Mouse (Mus musculus) kidney, adult 18-20 months (tissue): ENCODE data around the gene Fhdc1.

Source experiments
- DNase-seq: peaks from one replicate; pipeline ENCODE4 v3.0.0; 2021

Fhdc1 gene

DNA sequence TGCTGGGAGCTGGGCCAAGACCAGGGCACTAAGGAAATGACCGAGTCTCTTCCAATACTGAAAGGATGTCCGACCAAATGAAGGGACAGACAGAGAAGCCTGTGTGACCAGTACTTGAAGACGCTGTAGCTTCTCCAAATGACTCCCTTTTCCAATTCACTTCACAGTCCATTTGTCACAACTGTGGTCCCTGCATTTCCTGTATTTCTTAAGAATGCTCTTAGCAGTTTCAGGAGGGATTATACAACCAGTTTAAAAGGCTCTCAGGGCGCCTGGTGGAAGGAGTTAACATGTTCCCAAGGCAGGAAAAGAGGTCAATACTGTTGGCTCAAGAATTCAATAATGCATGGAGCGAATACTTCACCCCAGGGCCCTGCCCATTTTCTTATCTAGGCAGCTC, 7.3 kb downstream of the Fhdc1 start:
- peak; percentile 30 for DNase-seq

DNA sequence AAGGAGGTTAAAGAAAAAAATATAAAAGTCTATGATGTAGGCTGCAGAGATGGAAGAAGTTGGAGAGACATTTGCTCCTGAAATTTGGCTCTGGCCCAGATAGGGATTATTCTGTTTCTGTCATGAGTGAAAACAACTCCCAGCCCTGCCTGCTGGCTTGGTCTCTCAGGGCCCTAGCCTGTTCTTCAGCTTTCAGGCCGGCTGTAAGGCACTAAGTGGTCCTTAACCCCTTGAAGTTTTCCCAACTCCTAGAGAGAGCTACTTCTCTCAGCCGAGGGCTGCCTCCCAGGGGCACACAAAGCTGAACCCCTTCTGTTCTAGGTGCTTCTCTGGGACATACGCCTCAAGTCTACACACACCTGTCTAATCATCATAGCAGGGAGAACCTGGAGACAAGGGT, 7.7 kb downstream of the Fhdc1 start:
- DNase-seq = no peak

- DNase-seq = no peak
Measured at GRCm38 (mm10) chr3:84471146-84471545, 9.1 kb downstream of the Fhdc1 start.

DNA sequence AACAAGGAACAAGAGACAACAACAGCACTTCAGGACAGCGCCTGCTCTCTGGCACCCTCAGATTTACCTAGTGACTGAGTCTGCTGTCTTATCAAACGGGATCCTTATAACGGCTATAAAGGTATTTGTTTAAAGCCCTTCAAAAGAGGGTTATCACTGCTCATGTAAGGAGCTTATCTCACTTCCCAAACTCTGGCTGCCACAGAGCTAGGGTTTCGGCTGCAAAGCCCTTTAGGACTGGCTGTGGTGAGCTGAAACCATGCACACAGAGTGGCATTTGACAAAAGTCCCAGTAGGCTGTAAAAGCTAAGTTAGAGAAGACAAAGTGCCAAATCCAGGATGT, 12.1 kb downstream of the Fhdc1 start:
- DNase-seq = no peak

- peak; percentile 40 for DNase-seq
Measured at GRCm38 (mm10) chr3:84467419-84468110, 12.7 kb downstream of the Fhdc1 start.

- DNase-seq = no peak
Measured at GRCm38 (mm10) chr3:84465822-84466500, 14.3 kb downstream of the Fhdc1 start.

- DNase-seq = no peak
Measured at GRCm38 (mm10) chr3:84461687-84462086, 18.5 kb downstream of the Fhdc1 start.

DNA sequence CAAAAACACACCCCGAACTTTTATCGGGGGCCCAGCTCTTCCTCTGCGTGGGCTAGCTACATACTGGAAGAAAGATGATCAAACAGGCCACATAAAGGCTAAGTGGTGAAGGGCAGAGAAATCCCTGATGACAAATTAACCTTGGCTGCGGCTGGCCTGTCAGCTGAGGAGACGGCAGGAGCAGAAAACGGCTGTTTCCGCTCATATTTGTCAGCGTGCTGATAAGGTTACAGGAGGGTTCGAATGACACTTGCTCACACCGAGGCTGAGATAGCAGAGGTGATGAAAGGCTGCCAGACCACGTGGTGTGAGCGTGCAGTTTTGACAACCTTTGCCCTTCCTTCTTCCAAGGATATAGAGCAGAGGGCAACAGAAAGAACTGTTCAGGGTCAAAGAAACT, 19.3 kb downstream of the Fhdc1 start:
- peak; percentile 64 for DNase-seq

DNA sequence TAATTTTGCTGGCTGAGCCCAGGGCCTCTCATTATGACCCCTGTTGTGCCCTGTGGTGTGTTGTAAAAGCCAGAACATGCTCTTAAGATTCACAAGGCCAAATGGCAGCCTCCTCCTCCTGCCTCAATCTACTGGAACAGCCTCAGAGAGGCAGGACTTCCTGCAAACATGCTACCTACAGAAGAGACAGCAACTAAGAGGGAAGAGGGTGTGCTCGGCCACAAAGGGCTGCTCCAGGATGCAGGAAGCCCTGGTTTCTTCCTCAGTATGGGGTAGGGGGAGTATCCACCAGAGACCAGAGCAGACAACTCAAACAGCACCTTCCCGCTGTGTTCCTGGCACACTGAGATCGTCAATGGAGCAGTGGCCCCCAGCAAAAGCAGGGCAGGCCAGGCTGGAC, 19.7 kb downstream of the Fhdc1 start:
- no peak for DNase-seq

DNA sequence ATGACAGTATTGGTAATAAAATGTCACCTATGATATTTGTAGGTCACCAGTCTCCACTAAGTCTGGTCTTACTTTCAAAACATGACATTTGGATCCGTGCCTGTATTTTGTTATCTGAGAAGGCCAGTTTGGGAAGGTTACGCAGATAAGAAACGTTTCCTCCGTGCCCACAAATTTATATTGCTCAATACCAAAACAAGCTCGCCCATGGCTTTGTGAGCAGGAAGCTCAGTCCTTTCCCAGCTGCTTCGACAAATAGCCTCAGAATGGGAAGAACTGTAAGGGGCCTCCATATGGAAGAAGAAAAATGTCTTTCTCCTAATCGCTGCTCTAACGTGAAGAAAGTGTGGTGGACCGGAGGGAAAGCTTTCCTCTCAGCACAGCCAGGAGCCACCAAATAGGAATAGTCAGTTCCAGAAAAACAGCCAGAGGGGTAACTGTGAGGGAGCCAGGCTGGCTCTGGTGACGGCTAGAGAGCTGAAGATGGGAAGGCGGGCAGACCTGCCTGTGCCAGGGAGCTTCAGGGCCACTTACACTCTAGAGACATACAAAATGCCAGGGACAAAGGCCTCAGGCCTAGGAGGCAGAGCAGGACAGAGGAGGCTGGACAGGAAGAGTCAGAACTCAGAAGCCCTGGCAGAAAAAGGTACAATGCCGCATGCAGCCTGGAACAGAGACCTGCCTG, 24.4 kb downstream of the Fhdc1 start:
- no peak for DNase-seq

GRCm38 (mm10) chr3:84450651-84451050, 29.6 kb downstream of the Fhdc1 start:
- no peak for DNase-seq

GRCm38 (mm10) chr3:84449015-84449414, 31.2 kb downstream of the Fhdc1 start:
- DNase-seq = no peak

DNA sequence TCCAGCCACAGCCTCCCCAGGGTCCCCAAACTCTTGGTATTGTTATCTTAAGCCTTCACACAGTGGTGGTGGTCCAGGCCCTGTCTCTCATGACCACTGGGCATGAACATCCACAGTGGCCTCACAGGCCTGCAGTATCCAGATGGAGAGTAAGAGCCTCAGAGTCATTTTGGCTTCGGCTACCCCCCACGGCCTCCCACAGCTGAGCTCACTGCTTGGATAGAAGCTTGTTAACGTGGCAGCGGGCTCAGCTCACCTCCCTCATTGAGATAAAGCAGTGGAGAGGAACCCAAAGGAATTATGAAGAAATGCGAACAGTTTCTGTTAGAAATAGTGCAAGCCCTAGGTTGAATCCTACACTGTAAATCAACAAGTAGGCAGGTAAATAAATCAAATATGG, 32.4 kb downstream of the Fhdc1 start:
- DNase-seq = no peak

DNA sequence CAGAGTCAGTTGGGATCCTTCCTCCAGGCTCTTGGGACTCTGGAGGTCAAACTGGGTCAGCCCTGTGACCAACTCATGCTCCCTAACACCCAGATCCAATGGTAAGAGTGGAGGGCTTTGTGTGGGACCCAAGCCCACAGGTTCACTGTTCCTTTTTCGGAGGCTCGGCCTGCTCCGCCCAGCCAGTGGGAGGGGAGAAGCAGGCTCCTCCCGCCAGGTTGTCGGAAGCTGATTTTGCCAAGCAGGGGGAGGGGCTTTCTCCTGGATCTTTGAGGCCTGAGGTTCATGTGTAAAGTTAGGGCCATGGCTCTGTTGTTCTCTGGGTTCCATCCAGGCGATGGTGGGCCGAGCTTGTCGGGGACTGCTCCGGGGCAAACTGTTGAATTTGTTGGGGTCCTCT, 34.4 kb downstream of the Fhdc1 start:
- no peak for DNase-seq

DNA sequence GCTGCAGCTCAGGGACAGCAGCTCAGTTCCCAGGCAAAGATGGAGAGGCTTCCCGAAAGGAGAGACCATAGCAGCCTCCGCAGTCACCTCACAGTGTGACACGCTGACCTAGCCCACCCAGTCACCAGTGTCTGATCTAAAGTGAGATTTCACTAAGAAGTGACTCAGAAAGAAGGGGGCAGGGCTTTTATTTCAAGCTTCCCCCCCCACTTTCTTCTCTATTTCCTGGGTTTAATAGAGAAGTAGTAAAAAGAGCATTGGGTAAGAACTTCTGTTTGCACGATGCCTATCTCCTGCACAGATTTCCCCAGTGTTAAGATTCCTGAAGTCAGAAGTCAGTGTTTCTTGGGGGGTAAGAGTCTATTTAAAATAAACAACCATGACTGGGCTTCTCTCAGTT, 37.3 kb downstream of the Fhdc1 start:
- no peak for DNase-seq

GRCm38 (mm10) chr3:84439431-84440210, 40.6 kb downstream of the Fhdc1 start:
- no peak for DNase-seq

DNA sequence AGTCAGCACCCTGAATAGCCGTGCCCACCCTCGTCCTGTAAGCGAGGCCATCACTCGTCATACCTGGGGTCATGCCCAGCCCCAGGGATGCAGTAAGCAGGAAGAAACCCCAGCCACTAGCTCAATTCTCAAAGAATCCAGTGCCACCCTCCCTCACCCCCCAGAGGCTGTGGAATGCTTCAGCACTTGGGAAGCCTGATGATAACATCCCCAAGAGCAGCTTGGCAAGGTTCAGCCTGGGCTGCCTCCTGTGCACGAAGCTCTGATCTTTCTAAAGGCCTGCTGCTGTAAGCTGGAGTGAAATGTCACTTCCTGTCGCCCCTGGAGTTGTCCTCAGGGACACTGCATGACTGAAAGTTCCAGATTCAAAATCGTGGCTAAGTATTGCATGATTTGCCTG, 41.4 kb downstream of the Fhdc1 start:
- DNase-seq = no peak

- no peak for DNase-seq
Measured at GRCm38 (mm10) chr3:84438118-84438517, 42.1 kb downstream of the Fhdc1 start.

- no peak for DNase-seq
Measured at GRCm38 (mm10) chr3:84436947-84437346, 43.3 kb downstream of the Fhdc1 start.

GRCm38 (mm10) chr3:84435288-84436043, 44.8 kb downstream of the Fhdc1 start:
- DNase-seq = peak; percentile 27

- no peak for DNase-seq
Measured at GRCm38 (mm10) chr3:84432797-84433445, 47.3 kb downstream of the Fhdc1 start.

DNA sequence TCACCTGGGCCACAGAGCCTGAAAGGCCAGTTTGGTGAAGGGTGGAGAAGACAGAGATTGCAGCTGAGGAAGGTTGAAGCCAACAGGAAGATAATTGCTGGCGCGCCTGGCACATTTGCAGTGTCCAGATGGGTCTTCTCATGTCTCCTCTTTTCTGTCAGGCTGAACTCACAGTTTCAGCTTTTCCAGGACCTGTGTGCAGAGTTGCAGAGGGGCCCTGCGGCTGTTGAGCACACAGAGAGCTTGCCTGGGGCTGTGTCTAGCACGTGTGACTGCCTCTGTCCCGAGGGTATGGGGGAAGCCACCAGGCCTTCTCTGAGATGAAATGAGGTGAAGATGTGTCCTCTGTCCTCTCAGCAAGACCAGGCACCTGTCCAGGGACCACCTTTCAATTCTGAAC, 49.0 kb downstream of the Fhdc1 start:
- no peak for DNase-seq
